Mouse (Mus musculus) MEL (cell line): ENCODE measurements around the gene Alyref2. TPM values are rescaled to one million over a fixed set of nuclear protein-coding genes. Genes with fewer than 3 reads are reported as not detected.

Source experiments
- DNase-seq: peaks from one replicate; pipeline ENCODE4 v3.0.0; 2011; ENCODE audit warnings: low read depth, low spot score
- H3K27ac ChIP-seq: 2 replicates; pipeline ENCODE4 v1.5.1; 2012; ENCODE audit warnings: low read depth, mild to moderate bottlenecking, control low read depth, low read length, moderate library complexity; ENCODE audit not compliant: control insufficient read depth
- H3K27me3 ChIP-seq, 2 experiments: fragments of 150-350 bp in 1 of 2; sonication (generic) in 1 of 2; 2 replicates each; pipeline ENCODE4 v1.6.1; 2012; ENCODE audit warnings: low read length in 2 of 2, mild to moderate bottlenecking in 2 of 2, improper control_type of control experiment in 1 of 2, moderate library complexity in 1 of 2; ENCODE audit not compliant: insufficient read depth in 2 of 2, control insufficient read depth in 1 of 2
- H3K36me3 ChIP-seq, 2 experiments: 2 replicates each; pipeline ENCODE4 v1.6.1; 2012 to 2014; ENCODE audit warnings: low read length in 2 of 2, improper control_type of control experiment in 1 of 2, inconsistent platforms in 1 of 2, mild to moderate bottlenecking in 1 of 2; ENCODE audit not compliant: insufficient read depth in 2 of 2, control insufficient read depth in 1 of 2
- H3K4me1 ChIP-seq, 2 experiments: fragments of 150-350 bp in 1 of 2; sonication (generic) in 1 of 2; 2 replicates each; pipeline ENCODE4 v1.6.1; 2012; ENCODE audit warnings: low read length in 2 of 2, improper control_type of control experiment in 1 of 2, mild to moderate bottlenecking in 1 of 2; ENCODE audit not compliant: insufficient read depth in 2 of 2, control insufficient read depth in 1 of 2
- H3K4me3 ChIP-seq, 2 experiments: fragments of 150-350 bp in 1 of 2; sonication (generic) in 1 of 2; 2 replicates each; pipeline ENCODE4 v1.5.1; 2012; ENCODE audit warnings: low read depth in 2 of 2, low read length in 2 of 2, mild to moderate bottlenecking in 2 of 2, moderate library complexity in 2 of 2, control low read depth in 1 of 2, improper control_type of control experiment in 1 of 2; ENCODE audit not compliant: control insufficient read depth in 1 of 2, insufficient read depth in 1 of 2
- H3K79me2 ChIP-seq: 2 replicates; pipeline ENCODE4 v1.6.1; 2012; ENCODE audit warnings: mild to moderate bottlenecking, low read length, moderate library complexity; ENCODE audit not compliant: control insufficient read depth, poor library complexity, insufficient read depth
- H3K9ac ChIP-seq: 2 replicates; pipeline ENCODE4 v1.6.1; 2012; ENCODE audit warnings: low read depth, mild to moderate bottlenecking, control low read depth, low read length, moderate library complexity; ENCODE audit not compliant: control insufficient read depth, poor library complexity, severe bottlenecking
- H3K9me3 ChIP-seq: fragments of 150-350 bp; sonication (generic); replicated peaks from 2 replicates; pipeline ENCODE4 v1.6.1; 2012; ENCODE audit warnings: mild to moderate bottlenecking, low read length, improper control_type of control experiment, moderate library complexity; ENCODE audit not compliant: insufficient read depth
- BHLHE40 ChIP-seq: IDR thresholded peaks from 2 replicates; pipeline ENCODE4 v1.6.1; 2012; ENCODE audit warnings: low read depth, mild to moderate bottlenecking, inconsistent platforms, low read length, improper control_type of control experiment, borderline replicate concordance
- CHD1 ChIP-seq: IDR thresholded peaks from 2 replicates; pipeline ENCODE4 v1.6.1; 2012; ENCODE audit warnings: low read depth, mild to moderate bottlenecking, inconsistent platforms, low read length, improper control_type of control experiment
- CTCF ChIP-seq, 3 experiments: IDR thresholded peaks in 2 of 3; conservative IDR thresholded peaks in 1 of 3; 2 replicates each; pipeline ENCODE4 v1.5.1; 2011 to 2012; ENCODE audit warnings: low read length in 3 of 3, low read depth in 2 of 3, mild to moderate bottlenecking in 2 of 3, improper control_type of control experiment in 1 of 3, inconsistent platforms in 1 of 3, mixed read lengths in 1 of 3, moderate library complexity in 1 of 3; ENCODE audit not compliant: control insufficient read depth in 1 of 3, insufficient read depth in 1 of 3, poor library complexity in 1 of 3, severe bottlenecking in 1 of 3
- ELF1 ChIP-seq: IDR thresholded peaks from 2 replicates; pipeline ENCODE4 v1.6.1; 2014; ENCODE audit warnings: low read depth, mild to moderate bottlenecking, inconsistent platforms, low read length, improper control_type of control experiment, moderate library complexity
- EP300 ChIP-seq, 2 experiments: IDR thresholded peaks; 2 replicates each; pipeline ENCODE4 v1.6.1; 2011; ENCODE audit warnings: improper control_type of control experiment in 2 of 2, low read length in 2 of 2, low read depth in 1 of 2, mild to moderate bottlenecking in 1 of 2
- ETS1 ChIP-seq: IDR thresholded peaks from 2 replicates; pipeline ENCODE4 v1.6.1; 2012; ENCODE audit warnings: low read depth, mild to moderate bottlenecking, inconsistent platforms, low read length, improper control_type of control experiment, moderate library complexity
- GATA1 ChIP-seq: IDR thresholded peaks from 2 replicates; pipeline ENCODE4 v1.6.1; 2011; ENCODE audit warnings: low read depth, low read length, improper control_type of control experiment
- HCFC1 ChIP-seq: IDR thresholded peaks from 2 replicates; pipeline ENCODE4 v1.6.1; 2012; ENCODE audit warnings: low read depth, mild to moderate bottlenecking, inconsistent platforms, low read length, improper control_type of control experiment, moderate library complexity
- JUND ChIP-seq: IDR thresholded peaks from 2 replicates; pipeline ENCODE4 v1.6.1; 2011; ENCODE audit warnings: low read depth, mild to moderate bottlenecking, improper control_type of control experiment, low read length
- MAFK ChIP-seq: IDR thresholded peaks from 2 replicates; pipeline ENCODE4 v1.6.1; 2011; ENCODE audit warnings: low read depth, mild to moderate bottlenecking, low read length, improper control_type of control experiment, borderline replicate concordance
- MAX ChIP-seq: IDR thresholded peaks from 2 replicates; pipeline ENCODE4 v1.6.1; 2011; ENCODE audit warnings: low read length, improper control_type of control experiment
- MXI1 ChIP-seq: IDR thresholded peaks from 2 replicates; pipeline ENCODE4 v1.6.1; 2011; ENCODE audit warnings: mild to moderate bottlenecking, low read depth, low read length, improper control_type of control experiment
- MYB ChIP-seq: IDR thresholded peaks from 2 replicates; pipeline ENCODE4 v1.6.1; 2011; ENCODE audit warnings: mild to moderate bottlenecking, low read depth, low read length, improper control_type of control experiment
- MYC ChIP-seq: IDR thresholded peaks from 2 replicates; pipeline ENCODE4 v1.6.1; 2011; ENCODE audit warnings: low read depth, mild to moderate bottlenecking, low read length, improper control_type of control experiment, moderate library complexity
- NELFE ChIP-seq: IDR thresholded peaks from 2 replicates; pipeline ENCODE4 v1.6.1; 2011; ENCODE audit warnings: low read depth, low read length, improper control_type of control experiment
- NRF1 ChIP-seq: IDR thresholded peaks from 2 replicates; pipeline ENCODE4 v1.6.1; 2014; ENCODE audit warnings: low read depth, mild to moderate bottlenecking, inconsistent platforms, low read length, improper control_type of control experiment, moderate library complexity; ENCODE audit not compliant: poor library complexity, insufficient read depth, severe bottlenecking
- POLR2AphosphoS2 ChIP-seq: IDR thresholded peaks from 2 replicates; pipeline ENCODE4 v1.6.1; 2011; ENCODE audit warnings: low read length, improper control_type of control experiment
- POLR2AphosphoS5 ChIP-seq: IDR thresholded peaks from 2 replicates; pipeline ENCODE4 v1.6.1; 2012; ENCODE audit warnings: low read depth, borderline replicate concordance, mild to moderate bottlenecking, inconsistent platforms, low read length, moderate library complexity, mixed read lengths
- SIN3A ChIP-seq: IDR thresholded peaks from 2 replicates; pipeline ENCODE4 v1.6.1; 2012; ENCODE audit warnings: low read length, improper control_type of control experiment, inconsistent platforms
- TCF12 ChIP-seq: IDR thresholded peaks from 2 replicates; pipeline ENCODE4 v1.6.1; 2014; ENCODE audit warnings: low read depth, mild to moderate bottlenecking, inconsistent platforms, low read length, improper control_type of control experiment, moderate library complexity
- USF1 ChIP-seq: IDR thresholded peaks from 2 replicates; pipeline ENCODE4 v1.6.1; 2014; ENCODE audit warnings: low read depth, mild to moderate bottlenecking, inconsistent platforms, low read length, improper control_type of control experiment, moderate library complexity
- USF2 ChIP-seq, 2 experiments: IDR thresholded peaks; 2 replicates each; pipeline ENCODE4 v1.6.1; 2011 to 2012; ENCODE audit warnings: improper control_type of control experiment in 2 of 2, low read length in 2 of 2, borderline replicate concordance in 1 of 2, inconsistent platforms in 1 of 2, low read depth in 1 of 2, mild to moderate bottlenecking in 1 of 2; ENCODE audit not compliant: insufficient read depth in 1 of 2
- ZC3H11A ChIP-seq: IDR thresholded peaks from 2 replicates; pipeline ENCODE4 v1.6.1; 2012; ENCODE audit warnings: low read depth, mild to moderate bottlenecking, inconsistent platforms, low read length, improper control_type of control experiment
- ZKSCAN1 ChIP-seq: IDR thresholded peaks from 2 replicates; pipeline ENCODE4 v1.6.1; 2012; ENCODE audit warnings: low read depth, mild to moderate bottlenecking, inconsistent platforms, low read length, improper control_type of control experiment, moderate library complexity
- ZNF384 ChIP-seq: IDR thresholded peaks from 2 replicates; pipeline ENCODE4 v1.6.1; 2012; ENCODE audit warnings: low read depth, mild to moderate bottlenecking, inconsistent platforms, low read length, improper control_type of control experiment
- polyA plus RNA-seq, 2 experiments: library from polyadenylated mRNA; stranded (reverse) in 1 of 2; unstranded in 1 of 2; fragments of >175 nt in 1 of 2; fragments of >200 nt in 1 of 2; gene quantifications; 2 replicates each; pipeline versions ENCODE4 v1.2.1 to v1.2.4; 2012; ENCODE audit warnings: low replicate concordance in 2 of 2, low read depth in 1 of 2; ENCODE audit not compliant: insufficient read length in 2 of 2, insufficient read depth in 1 of 2, missing spikeins in 1 of 2
- total RNA-seq: library from RNA; depleted of rRNA; stranded (reverse); fragments of 300-350 nt; gene quantifications from 2 replicates; pipeline ENCODE4 v1.2.3, GENCODE M21; 2012

The Alyref2 gene
- total and polyA plus RNA-seq, 3 experiments = 5.5 to 8.8 TPM; not detected in 1

DNA sequence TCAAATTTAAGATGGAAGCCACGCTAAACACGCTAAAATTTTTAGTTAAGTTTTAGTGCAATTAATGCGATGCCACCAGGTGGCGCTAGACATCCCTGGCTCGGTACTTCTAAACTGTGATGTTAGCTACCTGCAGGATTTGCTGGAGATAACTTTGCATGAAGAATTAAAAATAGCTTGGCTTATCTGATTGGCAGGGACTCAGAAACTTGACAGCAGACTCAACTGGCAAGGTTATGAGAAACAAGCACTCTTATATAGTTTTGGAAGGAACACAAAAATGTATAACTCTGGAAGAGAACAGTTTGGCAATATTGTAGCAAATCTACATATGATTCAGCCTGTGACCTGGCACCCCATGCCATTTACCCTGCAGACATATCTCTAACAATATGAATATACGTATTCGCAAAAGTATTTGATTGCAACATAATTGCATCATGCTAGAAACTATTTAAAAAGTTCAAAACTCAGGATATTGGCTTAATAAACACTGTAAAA is 32.9 kb upstream of the Alyref2 start (continued):
- TF ChIP-seq ELF1 (no peak), POLR2AphosphoS5 (no peak), NELFE (no peak), POLR2AphosphoS2 (no peak), SIN3A (no peak), MYB (no peak), NRF1 (no peak), USF1 (no peak), JUND (no peak), GATA1 (peak; percentile 87), ZNF384 (peak; percentile 1; the same call in 1 of the 2 replicates), CTCF (IDR thresholded peaks at IDR 0.05 in 2 of 3, conservative IDR thresholded peaks at IDR 0.05 in 1 of 3; ENCODE audit: control insufficient read depth in 1 of 3, insufficient read depth in 1 of 3, low read depth in 2 of 3, low read length in 3 of 3, poor library complexity in 1 of 3, severe bottlenecking in 1 of 3) (peak; percentile 63 to 89 (median 74)), ETS1 (peak; percentile 72), BHLHE40 (no peak), ZKSCAN1 (no peak), TCF12 (no peak), MXI1 (no peak)

DNA sequence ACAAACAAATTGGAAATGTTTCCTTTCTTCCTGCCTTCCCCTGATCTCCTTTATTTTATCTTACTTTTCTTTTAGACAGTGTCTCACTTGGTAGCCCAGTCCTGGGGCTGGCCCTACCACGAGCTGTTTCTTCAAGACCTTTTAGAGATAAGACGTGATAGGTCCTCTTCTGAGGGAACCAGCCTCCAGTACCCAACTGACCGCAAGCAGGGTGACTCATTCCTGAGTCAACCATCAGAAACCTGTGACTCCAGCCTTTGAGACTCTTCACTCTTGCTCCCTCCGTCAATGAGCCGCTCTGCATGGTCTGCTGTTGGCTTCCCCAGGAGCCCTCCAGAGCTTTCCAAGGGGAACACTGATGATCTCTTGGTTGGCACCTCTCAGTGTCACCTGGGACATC is 32.4 kb upstream of the Alyref2 start:
- H3K36me3 ChIP-seq = peaks cover 0 to 23% of the 10 kb centered on the region in 2 experiments; a peak in 2 of 4 replicates
- peaks cover 12 to 30% of the 10 kb centered on the region in 2 experiments for H3K4me1 ChIP-seq
- peak overlapping the region; percentile 26; the same call in 1 of the 2 replicates for H3K27ac ChIP-seq
- H3K9ac ChIP-seq = no peak overlapping the region
- no peaks in the 10 kb centered on the region for H3K9me3 ChIP-seq
- H3K27me3 ChIP-seq = no peaks in the 10 kb centered on the region
- peak overlapping the region in 1 of 2 experiments; percentile 5; a peak in 1 of 4 replicates for H3K4me3 ChIP-seq
- DNase-seq = peak; percentile 43
- peak; percentile 53; the same call in 1 of the 2 replicates for TF ChIP-seq ETS1
- no peak for TF ChIP-seq MYB
- no peaks in the 10 kb centered on the region for H3K79me2 ChIP-seq

DNA sequence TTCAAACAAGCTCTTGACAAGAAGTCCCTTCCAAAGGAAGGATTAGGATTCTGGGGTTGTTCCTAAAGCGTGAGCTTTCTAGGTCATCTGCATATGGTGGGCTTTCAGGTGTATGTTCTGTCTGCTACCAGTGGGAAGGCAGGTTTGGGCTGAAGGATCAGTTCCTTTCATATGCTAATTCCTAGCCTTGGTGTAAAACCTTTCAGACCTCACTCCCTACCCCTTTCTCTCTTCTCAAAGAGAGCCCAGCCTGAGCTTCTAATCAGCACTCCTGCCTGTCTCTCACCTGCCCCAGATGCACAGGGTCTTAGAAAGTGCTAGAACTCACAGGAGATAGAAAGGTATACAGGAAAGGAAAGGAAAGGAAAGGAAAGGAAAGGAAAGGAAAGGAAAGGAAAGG is 31.8 kb upstream of the Alyref2 start:
- no peak for TF ChIP-seq EP300 (IDR thresholded peaks at IDR 0.05; ENCODE audit: low read depth in 1 of 2, low read length in 2 of 2)
- TF ChIP-seq MAX = no peak
- TF ChIP-seq USF2 (IDR thresholded peaks at IDR 0.05; ENCODE audit: borderline replicate concordance in 1 of 2, insufficient read depth in 1 of 2, low read depth in 1 of 2, low read length in 2 of 2) = no peak
- no peak for TF ChIP-seq NRF1
- no peak for TF ChIP-seq ZNF384
- no peak for TF ChIP-seq MAFK
- TF ChIP-seq ETS1 = no peak
- no peak for TF ChIP-seq MXI1
- no peak for TF ChIP-seq CTCF (IDR thresholded peaks at IDR 0.05 in 2 of 3, conservative IDR thresholded peaks at IDR 0.05 in 1 of 3; ENCODE audit: control insufficient read depth in 1 of 3, insufficient read depth in 1 of 3, low read depth in 2 of 3, low read length in 3 of 3, poor library complexity in 1 of 3, severe bottlenecking in 1 of 3)
- TF ChIP-seq MYC = no peak
- no peak for TF ChIP-seq POLR2AphosphoS5
- no peak for TF ChIP-seq NELFE
- TF ChIP-seq HCFC1 = no peak
- TF ChIP-seq ZC3H11A = no peak
- no peak for TF ChIP-seq GATA1
- no peak for TF ChIP-seq CHD1
- TF ChIP-seq USF1 = no peak
- Histone ChIP-seq H3K9me3 (no peaks in the 10 kb centered on the region), H3K79me2 (no peaks in the 10 kb centered on the region), H3K36me3 (peaks cover 0 to 22% of the 10 kb centered on the region in 2 experiments; a peak in 2 of 4 replicates), H3K27ac (no peak overlapping the region; the same call in 1 of the 2 replicates), H3K27me3 (no peaks in the 10 kb centered on the region), H3K9ac (no peak overlapping the region), H3K4me1 (peaks cover 12 to 29% of the 10 kb centered on the region in 2 experiments), H3K4me3 (no peak overlapping the region)
- no peak for DNase-seq
